ENCODE assay signal across 33 mouse cellular contexts in the genomic region with DNA sequence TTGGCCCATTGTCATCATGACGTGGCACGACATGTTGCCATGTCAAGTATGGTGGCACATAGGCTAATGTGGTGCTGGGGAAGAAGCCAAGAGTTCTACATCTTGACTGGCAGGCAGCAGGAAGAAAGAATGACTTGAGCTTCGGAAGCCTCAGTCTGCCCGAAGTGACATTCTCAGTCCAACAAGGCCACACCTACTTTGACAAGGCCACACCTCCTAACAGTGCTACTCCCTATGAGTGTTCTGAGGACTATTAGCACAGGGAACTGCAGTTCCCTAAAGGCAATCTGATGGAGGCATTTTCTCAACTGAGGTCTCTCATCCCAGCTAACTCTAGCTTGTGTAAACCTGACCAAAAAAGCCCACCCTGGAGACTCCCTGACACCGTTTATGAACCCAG. TPM values are rescaled to one million over a fixed set of nuclear protein-coding genes. Genes with fewer than 3 reads are reported as not detected.
DNase-seq lines count a peak whose midpoint lies in the region; ATAC-seq and TF ChIP-seq lines count a peak whose summit lies in the region.
"Had no signal": no experiment of that assay in that cellular context is flagged by ENCODE, and none has a peak within 500 bp of the region (broad histone marks: within the 10 kb centered on the region; RNA-seq: fewer than 3 reads in every experiment).

No protein-coding gene starts in this region.

- H3K27ac ChIP-seq in lung, embryonic 14.5 days (ENCODE audit: low read depth): no peak overlapping the region
- H3K27ac ChIP-seq in forebrain, embryonic 16.5 days (ENCODE audit: low read length): no peak overlapping the region
- H3K27ac ChIP-seq in forebrain, embryonic 15.5 days (replicated peaks): no peak overlapping the region
- H3K27ac ChIP-seq: embryonic facial prominence, embryonic 10.5 days; embryonic facial prominence, embryonic 15.5 days; hindbrain, embryonic 13.5 days; limb, embryonic 10.5 days; limb, embryonic 15.5 days; liver, embryonic 13.5 days; midbrain, embryonic 10.5 days; midbrain, embryonic 15.5 days; stomach, embryonic 15.5 days had no signal

- no peaks in the 10 kb centered on the region for H3K27me3 ChIP-seq in lung, embryonic 14.5 days (ENCODE audit: insufficient read depth, low read length)
- H3K27me3 ChIP-seq in forebrain, embryonic 16.5 days (replicated peaks; ENCODE audit: control insufficient read depth, insufficient read depth, low read length): no peaks in the 10 kb centered on the region
- H3K27me3 ChIP-seq in forebrain, embryonic 15.5 days: peaks cover 3% of the 10 kb centered on the region; the same call in 1 of the 2 replicates
- H3K27me3 ChIP-seq: midbrain, embryonic 15.5 days had no signal

- no peak for DNase-seq in lung, embryonic 14.5 days
- no peak for DNase-seq in lung, postnatal 25 days (ENCODE audit: low spot score)
- DNase-seq in 416B (ENCODE audit: low read depth) (peak; percentile 54), R1 (ENCODE audit: low read depth, low spot score) (peak; percentile 25)
- no peak for DNase-seq in gastrocnemius, postnatal 25 days
- DNase-seq: adrenal gland, postnatal 14 days; cerebellum, adult 11-12 months; cerebellum, postnatal 10 days; forebrain, postnatal 0 days; heart, adult 18-20 months; heart, postnatal 4 days; kidney, adult 9 months; kidney, postnatal 14 days; layer of hippocampus, adult 9-11 months; liver, embryonic 13.5 days; lung, postnatal 14 days; right cerebral cortex, postnatal 25 days; thymus, adult 18-20 months; thymus, postnatal 25 days had no signal

- no peak for TF ChIP-seq CTCF in lung, embryonic 14.5 days (IDR thresholded peaks at IDR 0.05; ENCODE audit: low read depth)

- H3K4me1 ChIP-seq in lung, embryonic 14.5 days (ENCODE audit: insufficient read depth): peaks cover 4% of the 10 kb centered on the region; the same call in 1 of the 2 replicates
- no peaks in the 10 kb centered on the region for H3K4me1 ChIP-seq in forebrain, embryonic 16.5 days (replicated peaks; ENCODE audit: control insufficient read depth, insufficient read depth, low read length)
- no peaks in the 10 kb centered on the region for H3K4me1 ChIP-seq in forebrain, embryonic 15.5 days
- H3K4me1 ChIP-seq: embryonic facial prominence, embryonic 15.5 days; limb, embryonic 15.5 days; liver, embryonic 13.5 days; stomach, embryonic 15.5 days had no signal

- no peaks in the 10 kb centered on the region for H3K9me3 ChIP-seq in lung, embryonic 14.5 days (ENCODE audit: low read depth, low read length)
- no peaks in the 10 kb centered on the region for H3K9me3 ChIP-seq in forebrain, embryonic 16.5 days (ENCODE audit: control insufficient read depth, low read length)
- H3K9me3 ChIP-seq in forebrain, embryonic 15.5 days: no peaks in the 10 kb centered on the region
- H3K9me3 ChIP-seq: embryonic facial prominence, embryonic 10.5 days; embryonic facial prominence, embryonic 15.5 days; hindbrain, embryonic 13.5 days; limb, embryonic 10.5 days; limb, embryonic 15.5 days; liver, embryonic 13.5 days; midbrain, embryonic 10.5 days; midbrain, embryonic 15.5 days; stomach, embryonic 15.5 days had no signal

- peak; percentile 36; the same call in 1 of the 2 replicates for ATAC-seq in lung, embryonic 14.5 days (ENCODE audit: insufficient read depth)
- ATAC-seq in granulocyte monocyte progenitor cell, adult 5-6 weeks (replicated peaks; ENCODE audit: poor library complexity, severe bottlenecking): peak; percentile 57
- no peak for ATAC-seq in forebrain, embryonic 16.5 days
- ATAC-seq in forebrain, embryonic 15.5 days (replicated peaks): no peak
- ATAC-seq: CD4-positive, CD25-positive, alpha-beta regulatory T cell, adult 4 months; forebrain, postnatal 0 days; intestine, postnatal 0 days; midbrain, embryonic 15.5 days had no signal

- no peak overlapping the region for H3K4me3 ChIP-seq in lung, embryonic 14.5 days (ENCODE audit: low read depth, low read length)
- H3K4me3 ChIP-seq in forebrain, embryonic 16.5 days (replicated peaks; ENCODE audit: low read length): no peak overlapping the region
- no peak overlapping the region for H3K4me3 ChIP-seq in forebrain, embryonic 15.5 days
- H3K4me3 ChIP-seq: embryonic facial prominence, embryonic 10.5 days; embryonic facial prominence, embryonic 15.5 days; hindbrain, embryonic 13.5 days; limb, embryonic 10.5 days; limb, embryonic 15.5 days; liver, embryonic 13.5 days; midbrain, embryonic 10.5 days; midbrain, embryonic 15.5 days; stomach, embryonic 15.5 days had no signal

- H3K36me3 ChIP-seq in lung, embryonic 14.5 days (ENCODE audit: insufficient read depth): no peaks in the 10 kb centered on the region
- no peaks in the 10 kb centered on the region for H3K36me3 ChIP-seq in forebrain, embryonic 16.5 days (ENCODE audit: control insufficient read depth, insufficient read depth)
- H3K36me3 ChIP-seq in forebrain, embryonic 15.5 days: no peaks in the 10 kb centered on the region
- H3K36me3 ChIP-seq: embryonic facial prominence, embryonic 10.5 days; embryonic facial prominence, embryonic 15.5 days; hindbrain, embryonic 13.5 days; limb, embryonic 10.5 days; limb, embryonic 15.5 days; liver, embryonic 13.5 days; midbrain, embryonic 10.5 days; midbrain, embryonic 15.5 days; stomach, embryonic 15.5 days had no signal

- no peak overlapping the region for H3K9ac ChIP-seq in lung, embryonic 14.5 days
- H3K9ac ChIP-seq in forebrain, embryonic 16.5 days (replicated peaks; ENCODE audit: low read depth, low read length): no peak overlapping the region
- no peak overlapping the region for H3K9ac ChIP-seq in forebrain, embryonic 15.5 days (replicated peaks)
- H3K9ac ChIP-seq: embryonic facial prominence, embryonic 15.5 days; forebrain, postnatal 0 days; hindbrain, embryonic 13.5 days; limb, embryonic 15.5 days; liver, embryonic 13.5 days; midbrain, embryonic 15.5 days; stomach, embryonic 15.5 days had no signal

- WGBS in lung, embryonic 14.5 days: 50% methylated on average over 5 of the region's 5 CpGs
- 62% methylated on average over 5 of the region's 5 CpGs for WGBS in forebrain, embryonic 16.5 days
- 64% methylated on average over 5 of the region's 5 CpGs for WGBS in forebrain, embryonic 15.5 days

- no peak overlapping the region for H3K4me2 ChIP-seq in lung, embryonic 14.5 days
- no peak overlapping the region for H3K4me2 ChIP-seq in forebrain, embryonic 16.5 days (ENCODE audit: low read length)
- H3K4me2 ChIP-seq in forebrain, embryonic 15.5 days (replicated peaks): no peak overlapping the region
- H3K4me2 ChIP-seq: embryonic facial prominence, embryonic 15.5 days; heart, embryonic 11.5 days; hindbrain, embryonic 13.5 days; limb, embryonic 15.5 days; liver, embryonic 13.5 days; midbrain, embryonic 15.5 days; stomach, embryonic 15.5 days had no signal

RNA-seq across cellular contexts. Expression of a gene that starts 21.5 kb away (rescaled TPM):
- 2.8 and 3.8 TPM in 2 replicates for polyA plus RNA-seq in lung, embryonic 14.5 days (2014; fragmentation: Nextera tagmentation; extraction: Ambion mirVana)
- 8.6 and 9.4 TPM in 2 replicates for total RNA-seq in granulocyte monocyte progenitor cell, adult 5-6 weeks (2014; fragmentation: Nextera tagmentation)
- total RNA-seq in granulocyte monocyte progenitor cell, adult 5-6 weeks (2017): 9.5 and 9.6 TPM in 2 replicates
- polyA plus RNA-seq in forebrain, embryonic 16.5 days (2015; fragmentation: Nextera tagmentation; extraction: Ambion mirVana): 0.16 and 0.32 TPM in 2 replicates
- 0.13 and 0.31 TPM in 2 replicates for polyA plus RNA-seq in forebrain, embryonic 15.5 days (2015; fragmentation: Nextera tagmentation; extraction: Ambion mirVana)
- total RNA-seq in gastrocnemius, postnatal 25 days (2021): under 1 TPM; 0.43 to 0.49 TPM

Comparison
In these comparisons a context has a peak if more than half of its experiments do, and no peak if none do; other contexts are left out.
1. ATAC-seq: peak in lung, embryonic 14.5 days (single experiment) and granulocyte monocyte progenitor cell, adult 5-6 weeks (single experiment); none in forebrain, embryonic 16.5 days (single experiment) and forebrain, embryonic 15.5 days (single experiment).
2. DNase-seq: peak in 416B (single experiment) and R1 (single experiment); none in lung, embryonic 14.5 days (single experiment), lung, postnatal 25 days (single experiment) and gastrocnemius, postnatal 25 days (single experiment).